Mouse (Mus musculus): ENCODE results near the gene Brip1. TPM values are rescaled to one million over a fixed set of nuclear protein-coding genes. Genes with fewer than 3 reads are reported as not detected.

Brip1 gene
- polyA plus RNA-seq, 1 experiment from 2014 or later: 4.5 TPM

- no peak for DNase-seq
- no peak overlapping the region for H3K4me3 ChIP-seq (ENCODE audit: low read depth, low read length)
- H3K36me3 ChIP-seq (replicated peaks; ENCODE audit: insufficient read depth, low read length): no peaks in the 10 kb centered on the region
- H3K4me1 ChIP-seq (ENCODE audit: insufficient read depth): no peaks in the 10 kb centered on the region
- TF ChIP-seq CTCF (IDR thresholded peaks at IDR 0.05; ENCODE audit: low read depth): no peak
- no peak for TF ChIP-seq EP300 (IDR thresholded peaks at IDR 0.05; ENCODE audit: low read depth)
- no peak overlapping the region for H3K9ac ChIP-seq (replicated peaks)
- H3K27me3 ChIP-seq (ENCODE audit: insufficient read depth, low read length): no peaks in the 10 kb centered on the region
- H3K9me3 ChIP-seq (ENCODE audit: low read length): no peaks in the 10 kb centered on the region
- ATAC-seq: no peak
- H3K4me2 ChIP-seq (ENCODE audit: low read depth, low read length): no peak overlapping the region
- H3K27ac ChIP-seq (ENCODE audit: low read depth): no peak overlapping the region
Measured at GRCm38 (mm10) chr11:86088815-86089214, 112.2 kb downstream of the Brip1 start.

- H3K9me3 ChIP-seq (ENCODE audit: low read length): no peaks in the 10 kb centered on the region
- no peaks in the 10 kb centered on the region for H3K4me1 ChIP-seq (ENCODE audit: insufficient read depth)
- H3K9ac ChIP-seq (replicated peaks): no peak overlapping the region
- DNase-seq: no peak
- WGBS (ENCODE audit: insufficient replicate concordance): 77% methylated on average over 4 of the region's 4 CpGs
- no peak for TF ChIP-seq EP300 (IDR thresholded peaks at IDR 0.05; ENCODE audit: low read depth)
- no peak for TF ChIP-seq CTCF (IDR thresholded peaks at IDR 0.05; ENCODE audit: low read depth)
- H3K4me3 ChIP-seq (ENCODE audit: low read depth, low read length): no peak overlapping the region
- no peaks in the 10 kb centered on the region for H3K27me3 ChIP-seq (ENCODE audit: insufficient read depth, low read length)
- no peak for ATAC-seq
- H3K27ac ChIP-seq (ENCODE audit: low read depth): no peak overlapping the region
- no peaks in the 10 kb centered on the region for H3K36me3 ChIP-seq (replicated peaks; ENCODE audit: insufficient read depth, low read length)
- no peak overlapping the region for H3K4me2 ChIP-seq (ENCODE audit: low read depth, low read length)
Measured at GRCm38 (mm10) chr11:86084522-86084921, 116.5 kb downstream of the Brip1 start.

- DNase-seq: no peak
- 84% methylated on average over 8 of the region's 8 CpGs for WGBS (ENCODE audit: insufficient replicate concordance)
Measured at GRCm38 (mm10) chr11:86078025-86078424, 123.0 kb downstream of the Brip1 start.

GRCm38 (mm10) chr11:86076966-86077365, 124.0 kb downstream of the Brip1 start:
- Histone ChIP-seq H3K36me3 (replicated peaks; ENCODE audit: insufficient read depth, low read length) (0 out of 2 replicates have a peak, but pooled peaks cover 9% of the 10 kb centered on the region), H3K4me1 (ENCODE audit: insufficient read depth) (no peaks in the 10 kb centered on the region), H3K9me3 (ENCODE audit: low read length) (no peaks in the 10 kb centered on the region), H3K27me3 (ENCODE audit: insufficient read depth, low read length) (no peaks in the 10 kb centered on the region), H3K27ac (ENCODE audit: low read depth) (no peak overlapping the region), H3K9ac (replicated peaks) (no peak overlapping the region), H3K4me3 (ENCODE audit: low read depth, low read length) (no peak overlapping the region), H3K4me2 (ENCODE audit: low read depth, low read length) (no peak overlapping the region)
- TF ChIP-seq EP300 (IDR thresholded peaks at IDR 0.05; ENCODE audit: low read depth): no peak
- no peak for TF ChIP-seq CTCF (IDR thresholded peaks at IDR 0.05; ENCODE audit: low read depth)
- ATAC-seq (no peak), DNase-seq (no peak)
- whole genome bisulfite sequencing (ENCODE audit: insufficient replicate concordance): 93% methylated on average over 7 of the region's 7 CpGs

More at GRCm38 (mm10) chr11:86078025-86078424, 123.0 kb downstream of the Brip1 start:
- H3K4me1 ChIP-seq (ENCODE audit: insufficient read depth): no peaks in the 10 kb centered on the region
- no peak overlapping the region for H3K4me2 ChIP-seq (ENCODE audit: low read depth, low read length)
- ATAC-seq: no peak
- no peak overlapping the region for H3K27ac ChIP-seq (ENCODE audit: low read depth)
- 0 out of 2 replicates have a peak, but pooled peaks cover 9% of the 10 kb centered on the region for H3K36me3 ChIP-seq (replicated peaks; ENCODE audit: insufficient read depth, low read length)
- no peaks in the 10 kb centered on the region for H3K27me3 ChIP-seq (ENCODE audit: insufficient read depth, low read length)
- H3K9me3 ChIP-seq (ENCODE audit: low read length): no peaks in the 10 kb centered on the region
- TF ChIP-seq EP300 (IDR thresholded peaks at IDR 0.05; ENCODE audit: low read depth) (no peak), CTCF (IDR thresholded peaks at IDR 0.05; ENCODE audit: low read depth) (no peak)
- no peak overlapping the region for H3K9ac ChIP-seq (replicated peaks)
- no peak overlapping the region for H3K4me3 ChIP-seq (ENCODE audit: low read depth, low read length)

- Histone ChIP-seq H3K4me1 (ENCODE audit: insufficient read depth) (no peaks in the 10 kb centered on the region), H3K27me3 (ENCODE audit: insufficient read depth, low read length) (no peaks in the 10 kb centered on the region), H3K9me3 (ENCODE audit: low read length) (no peaks in the 10 kb centered on the region), H3K36me3 (replicated peaks; ENCODE audit: insufficient read depth, low read length) (0 out of 2 replicates have a peak, but pooled peaks cover 9% of the 10 kb centered on the region), H3K9ac (replicated peaks) (no peak overlapping the region), H3K4me3 (ENCODE audit: low read depth, low read length) (no peak overlapping the region), H3K4me2 (ENCODE audit: low read depth, low read length) (no peak overlapping the region), H3K27ac (ENCODE audit: low read depth) (no peak overlapping the region)
- TF ChIP-seq CTCF (IDR thresholded peaks at IDR 0.05; ENCODE audit: low read depth) (no peak), EP300 (IDR thresholded peaks at IDR 0.05; ENCODE audit: low read depth) (no peak)
- WGBS (ENCODE audit: insufficient replicate concordance): 83% methylated on average over 5 of the region's 5 CpGs
- ATAC-seq (no peak), DNase-seq (no peak)
Measured at GRCm38 (mm10) chr11:86076403-86076802, 124.6 kb downstream of the Brip1 start.

GRCm38 (mm10) chr11:86075371-86075770, 125.6 kb downstream of the Brip1 start:
- no peaks in the 10 kb centered on the region for H3K9me3 ChIP-seq (ENCODE audit: low read length)
- no peak overlapping the region for H3K9ac ChIP-seq (replicated peaks)
- no peaks in the 10 kb centered on the region for H3K27me3 ChIP-seq (ENCODE audit: insufficient read depth, low read length)
- WGBS (ENCODE audit: insufficient replicate concordance): 95% methylated on average over 1 of the region's 1 CpGs
- DNase-seq (no peak), ATAC-seq (no peak)
- H3K4me1 ChIP-seq (ENCODE audit: insufficient read depth): no peaks in the 10 kb centered on the region
- no peak overlapping the region for H3K27ac ChIP-seq (ENCODE audit: low read depth)
- TF ChIP-seq EP300 (IDR thresholded peaks at IDR 0.05; ENCODE audit: low read depth): no peak
- TF ChIP-seq CTCF (IDR thresholded peaks at IDR 0.05; ENCODE audit: low read depth): peak; percentile 46
- H3K36me3 ChIP-seq (replicated peaks; ENCODE audit: insufficient read depth, low read length): 0 out of 2 replicates have a peak, but pooled peaks cover 9% of the 10 kb centered on the region
- H3K4me3 ChIP-seq (ENCODE audit: low read depth, low read length): no peak overlapping the region
- H3K4me2 ChIP-seq (ENCODE audit: low read depth, low read length): no peak overlapping the region

GRCm38 (mm10) chr11:86068651-86069050, 132.3 kb downstream of the Brip1 start:
- no peaks in the 10 kb centered on the region for H3K4me1 ChIP-seq (ENCODE audit: insufficient read depth)
- H3K9ac ChIP-seq (replicated peaks): no peak overlapping the region
- TF ChIP-seq CTCF (IDR thresholded peaks at IDR 0.05; ENCODE audit: low read depth) (no peak), EP300 (IDR thresholded peaks at IDR 0.05; ENCODE audit: low read depth) (no peak)
- 76% methylated on average over 6 of the region's 6 CpGs for WGBS (ENCODE audit: insufficient replicate concordance)
- ATAC-seq (no peak), DNase-seq (no peak)
- H3K27ac ChIP-seq (ENCODE audit: low read depth): no peak overlapping the region
- no peaks in the 10 kb centered on the region for H3K9me3 ChIP-seq (ENCODE audit: low read length)
- no peak overlapping the region for H3K4me2 ChIP-seq (ENCODE audit: low read depth, low read length)
- H3K36me3 ChIP-seq (replicated peaks; ENCODE audit: insufficient read depth, low read length): no peaks in the 10 kb centered on the region
- no peak overlapping the region for H3K4me3 ChIP-seq (ENCODE audit: low read depth, low read length)
- H3K27me3 ChIP-seq (ENCODE audit: insufficient read depth, low read length): no peaks in the 10 kb centered on the region

All from liver, postnatal 0 days (tissue).